Mouse (Mus musculus): Measurements from ENCODE around the gene Gpx4. TPM values are rescaled to one million over a fixed set of nuclear protein-coding genes. Genes with fewer than 3 reads are reported as not detected.

Gpx4 gene
- polyA plus RNA-seq, 1 experiment from 2014 or later, result 1,058 TPM

GRCm38 (mm10) chr10:80021320-80021641 lies 25.7 kb upstream of the Gpx4 start:
- no peak overlapping the region for H3K4me2 ChIP-seq (replicated peaks; ENCODE audit: low read depth, low read length)
- H3K27ac ChIP-seq (ENCODE audit: low read length), result no peak overlapping the region
- peaks cover 16% of the 10 kb centered on the region for H3K4me1 ChIP-seq (ENCODE audit: insufficient read depth, low read depth, low read length)
- H3K4me3 ChIP-seq (ENCODE audit: low read depth, low read length), result no peak overlapping the region
- H3K36me3 ChIP-seq (ENCODE audit: insufficient read depth, low read length), result no peaks in the 10 kb centered on the region
- no peak for TF ChIP-seq EP300 (IDR thresholded peaks at IDR 0.05)
- no peak for TF ChIP-seq CTCF (IDR thresholded peaks at IDR 0.05)
- H3K9me3 ChIP-seq (ENCODE audit: low read length), result no peaks in the 10 kb centered on the region
- H3K9ac ChIP-seq (replicated peaks; ENCODE audit: low read depth), result no peak overlapping the region
- no peaks in the 10 kb centered on the region for H3K27me3 ChIP-seq (replicated peaks; ENCODE audit: insufficient read depth, low read length)
- ATAC-seq (no peak), DNase-seq (ENCODE audit: low spot score) (no peak)
- WGBS, result 65% methylated on average over 12 of the region's 13 CpGs

- Histone ChIP-seq H3K4me3 (ENCODE audit: low read depth, low read length) (no peak overlapping the region), H3K27ac (ENCODE audit: low read length) (no peak overlapping the region), H3K4me2 (replicated peaks; ENCODE audit: low read depth, low read length) (no peak overlapping the region), H3K4me1 (ENCODE audit: insufficient read depth, low read depth, low read length) (peaks cover 16% of the 10 kb centered on the region), H3K9me3 (ENCODE audit: low read length) (no peaks in the 10 kb centered on the region), H3K36me3 (ENCODE audit: insufficient read depth, low read length) (no peaks in the 10 kb centered on the region), H3K27me3 (replicated peaks; ENCODE audit: insufficient read depth, low read length) (no peaks in the 10 kb centered on the region), H3K9ac (replicated peaks; ENCODE audit: low read depth) (no peak overlapping the region)
- 82% methylated on average over 12 of the region's 12 CpGs for WGBS
- no peak for TF ChIP-seq CTCF (IDR thresholded peaks at IDR 0.05)
- no peak for TF ChIP-seq EP300 (IDR thresholded peaks at IDR 0.05)
- DNase-seq (ENCODE audit: low spot score) (no peak), ATAC-seq (no peak)
Observed at GRCm38 (mm10) chr10:80022164-80022563, 24.8 kb upstream of the Gpx4 start.

GRCm38 (mm10) chr10:80022806-80023205 lies 24.2 kb upstream of the Gpx4 start:
- WGBS, result 95% methylated on average over 8 of the region's 8 CpGs
- no peak for DNase-seq (ENCODE audit: low spot score)
- Histone ChIP-seq H3K27me3 (replicated peaks; ENCODE audit: insufficient read depth, low read length) (no peaks in the 10 kb centered on the region), H3K36me3 (ENCODE audit: insufficient read depth, low read length) (no peaks in the 10 kb centered on the region), H3K4me1 (ENCODE audit: insufficient read depth, low read depth, low read length) (peaks cover 10% of the 10 kb centered on the region; the same call in 1 of the 2 replicates), H3K9me3 (ENCODE audit: low read length) (no peaks in the 10 kb centered on the region), H3K4me2 (replicated peaks; ENCODE audit: low read depth, low read length) (no peak overlapping the region), H3K9ac (replicated peaks; ENCODE audit: low read depth) (no peak overlapping the region), H3K4me3 (ENCODE audit: low read depth, low read length) (no peak overlapping the region), H3K27ac (ENCODE audit: low read length) (no peak overlapping the region)
- TF ChIP-seq CTCF (IDR thresholded peaks at IDR 0.05) (no peak), EP300 (IDR thresholded peaks at IDR 0.05) (no peak)
- no peak for ATAC-seq

GRCm38 (mm10) chr10:80023758-80024157 lies 23.2 kb upstream of the Gpx4 start:
- H3K4me1 ChIP-seq (ENCODE audit: insufficient read depth, low read depth, low read length), result peaks cover 10% of the 10 kb centered on the region; the same call in 1 of the 2 replicates
- no peaks in the 10 kb centered on the region for H3K9me3 ChIP-seq (ENCODE audit: low read length)
- TF ChIP-seq CTCF (IDR thresholded peaks at IDR 0.05) (no peak), EP300 (IDR thresholded peaks at IDR 0.05) (no peak)
- DNase-seq (ENCODE audit: low spot score), result no peak
- H3K27me3 ChIP-seq (replicated peaks; ENCODE audit: insufficient read depth, low read length), result no peaks in the 10 kb centered on the region
- 64% methylated on average over 5 of the region's 5 CpGs for WGBS
- H3K9ac ChIP-seq (replicated peaks; ENCODE audit: low read depth), result no peak overlapping the region
- H3K4me3 ChIP-seq (ENCODE audit: low read depth, low read length), result no peak overlapping the region
- H3K4me2 ChIP-seq (replicated peaks; ENCODE audit: low read depth, low read length), result no peak overlapping the region
- no peak overlapping the region for H3K27ac ChIP-seq (ENCODE audit: low read length)
- H3K36me3 ChIP-seq (ENCODE audit: insufficient read depth, low read length), result no peaks in the 10 kb centered on the region
- ATAC-seq, result no peak

- peak; percentile 16 for DNase-seq (ENCODE audit: low spot score)
- Histone ChIP-seq H3K4me1 (ENCODE audit: insufficient read depth, low read depth, low read length) (peaks cover 7% of the 10 kb centered on the region; the same call in 1 of the 2 replicates), H3K9me3 (ENCODE audit: low read length) (no peaks in the 10 kb centered on the region), H3K9ac (replicated peaks; ENCODE audit: low read depth) (no peak overlapping the region), H3K36me3 (ENCODE audit: insufficient read depth, low read length) (no peaks in the 10 kb centered on the region), H3K4me3 (ENCODE audit: low read depth, low read length) (no peak overlapping the region), H3K4me2 (replicated peaks; ENCODE audit: low read depth, low read length) (no peak overlapping the region), H3K27me3 (replicated peaks; ENCODE audit: insufficient read depth, low read length) (no peaks in the 10 kb centered on the region), H3K27ac (ENCODE audit: low read length) (0 out of 2 replicates have a peak overlapping the region, but pooled peaks have one; percentile 43)
- TF ChIP-seq CTCF (IDR thresholded peaks at IDR 0.05), result no peak
- TF ChIP-seq EP300 (IDR thresholded peaks at IDR 0.05), result no peak
- WGBS, result 79% methylated on average over 15 of the region's 15 CpGs
- no peak for ATAC-seq
Observed at GRCm38 (mm10) chr10:80024229-80025043, 22.5 kb upstream of the Gpx4 start.

- Histone ChIP-seq H3K4me3 (ENCODE audit: low read depth, low read length) (no peak overlapping the region), H3K4me1 (ENCODE audit: insufficient read depth, low read depth, low read length) (peaks cover under 1% of the 10 kb centered on the region; the same call in 1 of the 2 replicates), H3K27ac (ENCODE audit: low read length) (0 out of 2 replicates have a peak overlapping the region, but pooled peaks have one; percentile 20), H3K9me3 (ENCODE audit: low read length) (no peaks in the 10 kb centered on the region), H3K27me3 (replicated peaks; ENCODE audit: insufficient read depth, low read length) (no peaks in the 10 kb centered on the region), H3K4me2 (replicated peaks; ENCODE audit: low read depth, low read length) (no peak overlapping the region), H3K9ac (replicated peaks; ENCODE audit: low read depth) (no peak overlapping the region), H3K36me3 (ENCODE audit: insufficient read depth, low read length) (no peaks in the 10 kb centered on the region)
- 67% methylated on average over 4 of the region's 4 CpGs for WGBS
- no peak for TF ChIP-seq EP300 (IDR thresholded peaks at IDR 0.05)
- TF ChIP-seq CTCF (IDR thresholded peaks at IDR 0.05), result no peak
- ATAC-seq (no peak), DNase-seq (ENCODE audit: low spot score) (no peak)
Observed at GRCm38 (mm10) chr10:80025044-80025347, 22.0 kb upstream of the Gpx4 start.

Measured in lung, postnatal 0 days (tissue).